Mouse (Mus musculus) intestine, embryonic 14.5 days (tissue): ENCODE measurements around the gene 2300003K06Rik. TPM values are rescaled to one million over a fixed set of nuclear protein-coding genes. Genes with fewer than 3 reads are reported as not detected.
"Not testable (repeated sequence)": the region's sequence is repeated elsewhere in the genome, so short reads cannot be mapped to it uniquely, and the experiment has no call there.

Experiments used
- ATAC-seq: fragments of 200-750 bp; cut with Nextera tagmentation; replicated peaks from 2 replicates; pipeline ENCODE4 v1.8.0; 2017; ENCODE audit warnings: low read depth, moderate number of reproducible peaks, moderate TSS enrichment, moderate library complexity; ENCODE audit not compliant: low FRiP score, low TSS enrichment
- DNase-seq: peaks from one replicate; pipeline ENCODE4 v3.0.0-alpha.2; 2018; ENCODE audit warnings: low spot score
- H3K27ac ChIP-seq: fragments of 300-500 bp; sonication (generic); 2 replicates; pipeline ENCODE4 v1.5.1; 2014; ENCODE audit warnings: low read depth, mild to moderate bottlenecking, control low read depth
- H3K27me3 ChIP-seq: fragments of 300-500 bp; sonication (generic); replicated peaks from 2 replicates; pipeline ENCODE4 v1.6.1; 2014; ENCODE audit warnings: low read length, control low read depth; ENCODE audit not compliant: control insufficient read depth, insufficient read depth
- H3K36me3 ChIP-seq: fragments of 300-500 bp; sonication (generic); 2 replicates; pipeline ENCODE4 v1.6.1; 2014; ENCODE audit warnings: low read length, control low read depth; ENCODE audit not compliant: control insufficient read depth, insufficient read depth
- H3K4me1 ChIP-seq: fragments of 300-500 bp; sonication (generic); replicated peaks from 2 replicates; pipeline ENCODE4 v1.6.1; 2014; ENCODE audit warnings: low read length, control low read depth, mixed read lengths; ENCODE audit not compliant: control insufficient read depth, insufficient read depth
- H3K4me2 ChIP-seq: fragments of 300-500 bp; sonication (generic); 2 replicates; pipeline ENCODE4 v1.6.1; 2014; ENCODE audit warnings: low read length
- H3K4me3 ChIP-seq: fragments of 300-500 bp; sonication (generic); 2 replicates; pipeline ENCODE4 v1.5.1; 2014; ENCODE audit warnings: low read depth, low read length, control low read depth, mixed read lengths
- H3K9ac ChIP-seq: fragments of 300-500 bp; sonication (generic); 2 replicates; pipeline ENCODE4 v1.6.1; 2014; ENCODE audit warnings: mild to moderate bottlenecking, low read length
- H3K9me3 ChIP-seq: fragments of 300-500 bp; sonication (generic); 2 replicates; pipeline ENCODE4 v1.6.1; 2016; ENCODE audit warnings: low read length, control low read depth; ENCODE audit not compliant: control insufficient read depth
- WGBS: fragments of 180-500 bp; shearing (Covaris S2); extraction: QIAGEN DNeasy Blood & Tissue Kit; methylation state at CpG from one replicate; pipeline ENCODE4 v1.1.7; 2014; 5-methylcytosine and 5-hydroxymethylcytosine counted together
- polyA plus RNA-seq: library from polyadenylated mRNA; unstranded; fragments of >200 nt; fragmentation: Nextera tagmentation; extraction: Ambion mirVana; gene quantifications from 2 replicates; pipeline ENCODE4 v1.2.1, GENCODE M21; 2014

2300003K06Rik gene
- polyA plus RNA-seq: not detected in 2 replicates

DNA sequence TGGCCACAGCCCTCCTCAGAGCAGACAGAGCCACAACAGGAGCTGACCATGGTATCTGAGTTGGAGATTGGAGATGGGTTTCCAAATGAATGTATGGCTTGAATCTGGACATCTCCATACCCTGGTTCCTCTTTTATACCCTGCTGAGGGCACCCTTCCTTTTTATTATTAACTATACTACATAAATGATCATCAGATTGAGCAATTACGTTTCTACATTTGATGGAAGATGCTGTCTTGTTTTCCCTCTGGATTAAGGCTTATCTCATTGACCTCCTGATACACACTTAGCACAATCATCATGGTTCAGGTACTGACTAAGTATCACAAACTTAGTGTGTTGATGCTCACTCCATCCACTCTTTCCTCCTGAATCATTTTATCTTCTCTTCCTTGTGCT, at the start of gene 2300003K06Rik:
Gene 2300003K06Rik (minus strand): TSS at position 101 of the 400 bp plus-strand sequence.
- Histone ChIP-seq H3K4me2 (no peak within 1 kb of the TSS), H3K36me3 (no peaks in the 10 kb centered on the region), H3K4me3 (no peak within 1 kb of the TSS), H3K9ac (no peak within 1 kb of the TSS), H3K27ac (no peak within 1 kb of the TSS), H3K27me3 (no peaks in the 10 kb centered on the region), H3K4me1 (no peaks in the 10 kb centered on the region), H3K9me3 (no peaks in the 10 kb centered on the region)
- 68% methylated on average over 1 of the region's 1 CpGs for WGBS
- ATAC-seq (no peak), DNase-seq (no peak)

- H3K9ac ChIP-seq, H3K27ac ChIP-seq, H3K4me2 ChIP-seq, H3K9me3 ChIP-seq, H3K27me3 ChIP-seq, H3K4me3 ChIP-seq, H3K36me3 ChIP-seq, H3K4me1 ChIP-seq, ATAC-seq, DNase-seq: not testable (repeated sequence)
- 55% methylated on average over 1 of the region's 1 CpGs for WGBS
Observed at GRCm38 (mm10) chr11:99878887-99879286, 41.0 kb upstream of the 2300003K06Rik start, which contains the start of gene Gm11567. Gm11567 (plus strand) TSS chr11:99879187.

DNA sequence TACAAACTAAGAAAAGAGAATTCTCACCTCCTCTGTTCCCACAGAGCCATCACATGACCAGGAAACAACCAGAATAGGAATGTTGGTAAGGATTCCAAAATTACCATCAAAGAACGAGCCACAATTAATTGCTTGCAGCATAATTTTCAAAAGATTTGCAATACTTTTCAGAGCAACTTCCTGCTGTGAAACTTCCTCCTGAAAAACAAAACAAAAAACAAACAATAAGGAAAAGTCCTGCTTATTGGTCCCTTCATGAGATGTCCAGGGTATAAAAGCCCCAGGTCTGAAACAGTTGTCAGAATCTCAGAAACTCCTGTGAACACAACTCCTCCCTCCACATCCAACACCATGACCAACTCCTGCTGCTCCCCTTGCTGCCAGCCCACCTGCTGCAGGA, 35.2 kb upstream of the 2300003K06Rik start, which contains the start of gene Krtap9-1:
Gene Krtap9-1 (plus strand): TSS at position 301 of the 400 bp plus-strand sequence.
- not testable (repeated sequence) for H3K9me3 ChIP-seq, H3K27ac ChIP-seq, H3K27me3 ChIP-seq, H3K4me2 ChIP-seq, DNase-seq, ATAC-seq, H3K9ac ChIP-seq, H3K4me3 ChIP-seq, H3K36me3 ChIP-seq, H3K4me1 ChIP-seq
- WGBS: 86% methylated on average over 1 of the region's 1 CpGs

DNA sequence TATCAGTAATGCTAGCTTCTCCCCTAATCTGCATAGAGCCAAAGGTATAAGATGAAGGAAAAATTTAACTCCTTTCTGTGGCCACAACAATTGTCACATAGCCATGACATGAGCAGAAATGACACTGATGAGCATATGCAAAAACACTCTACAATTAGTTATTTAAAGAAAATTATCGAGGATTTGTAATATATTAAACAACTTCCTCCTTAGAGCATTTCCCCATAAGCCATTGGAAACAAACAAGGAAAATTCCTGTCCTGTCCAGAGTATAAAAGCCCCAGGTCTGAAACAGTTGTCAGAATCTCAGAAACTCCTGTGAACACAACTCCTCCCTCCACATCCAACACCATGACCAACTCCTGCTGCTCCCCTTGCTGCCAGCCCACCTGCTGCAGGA, 26.3 kb upstream of the 2300003K06Rik start, which contains the start of gene Gm11559:
Gene Gm11559 (plus strand): TSS at position 301 of the 400 bp plus-strand sequence.
- H3K36me3 ChIP-seq, H3K27ac ChIP-seq, H3K9me3 ChIP-seq, H3K4me3 ChIP-seq, DNase-seq, H3K4me2 ChIP-seq, H3K4me1 ChIP-seq, H3K27me3 ChIP-seq, ATAC-seq, H3K9ac ChIP-seq: not testable (repeated sequence)
- WGBS: 63% methylated on average over 1 of the region's 1 CpGs

GRCm38 (mm10) chr11:99858761-99859160, 20.9 kb upstream of the 2300003K06Rik start:
- Histone ChIP-seq H3K27ac (no peak overlapping the region), H3K36me3 (no peaks in the 10 kb centered on the region), H3K27me3 (no peaks in the 10 kb centered on the region), H3K4me3 (no peak overlapping the region), H3K4me1 (no peaks in the 10 kb centered on the region), H3K9me3 (no peaks in the 10 kb centered on the region), H3K9ac (no peak overlapping the region), H3K4me2 (no peak overlapping the region)
- DNase-seq: no peak
- 76% methylated on average over 2 of the region's 2 CpGs for WGBS
- no peak for ATAC-seq

- DNase-seq: no peak
- H3K4me1 ChIP-seq: no peaks in the 10 kb centered on the region
- H3K9ac ChIP-seq: no peak within 1 kb of the TSS
- WGBS: 81% methylated on average over 2 of the region's 2 CpGs
- no peak for ATAC-seq
- H3K27me3 ChIP-seq: no peaks in the 10 kb centered on the region
- H3K4me3 ChIP-seq: no peak within 1 kb of the TSS
- no peak within 1 kb of the TSS for H3K4me2 ChIP-seq
- H3K9me3 ChIP-seq: no peaks in the 10 kb centered on the region
- H3K27ac ChIP-seq: no peak within 1 kb of the TSS
- H3K36me3 ChIP-seq: no peaks in the 10 kb centered on the region
Observed at GRCm38 (mm10) chr11:99857617-99858016, 19.8 kb upstream of the 2300003K06Rik start, which contains the start of gene Gm11568. Gm11568 (plus strand) TSS chr11:99857917.

GRCm38 (mm10) chr11:99854121-99854520, 16.3 kb upstream of the 2300003K06Rik start:
- no peak for ATAC-seq
- Histone ChIP-seq H3K4me1 (no peaks in the 10 kb centered on the region), H3K36me3 (no peaks in the 10 kb centered on the region), H3K4me3 (no peak overlapping the region), H3K9ac (no peak overlapping the region), H3K4me2 (no peak overlapping the region), H3K27ac (no peak overlapping the region), H3K9me3 (no peaks in the 10 kb centered on the region), H3K27me3 (no peaks in the 10 kb centered on the region)
- no peak for DNase-seq
- 59% methylated on average over 3 of the region's 3 CpGs for WGBS

- H3K4me2 ChIP-seq: no peak within 1 kb of the TSS
- ATAC-seq: no peak
- no peak within 1 kb of the TSS for H3K4me3 ChIP-seq
- H3K27me3 ChIP-seq: no peaks in the 10 kb centered on the region
- DNase-seq: no peak
- no peak within 1 kb of the TSS for H3K9ac ChIP-seq
- no peaks in the 10 kb centered on the region for H3K36me3 ChIP-seq
- no peaks in the 10 kb centered on the region for H3K4me1 ChIP-seq
- H3K9me3 ChIP-seq: no peaks in the 10 kb centered on the region
- H3K27ac ChIP-seq: no peak within 1 kb of the TSS
Observed at GRCm38 (mm10) chr11:99851508-99851907, 13.6 kb upstream of the 2300003K06Rik start, which contains the start of gene Krtap4-16. Krtap4-16 (minus strand) TSS chr11:99851608.

- Histone ChIP-seq H3K9ac (no peak overlapping the region), H3K9me3 (no peaks in the 10 kb centered on the region), H3K27ac (no peak overlapping the region), H3K36me3 (no peaks in the 10 kb centered on the region), H3K27me3 (no peaks in the 10 kb centered on the region), H3K4me1 (no peaks in the 10 kb centered on the region), H3K4me2 (no peak overlapping the region), H3K4me3 (no peak overlapping the region)
- no peak for DNase-seq
- no peak for ATAC-seq
- WGBS: 81% methylated on average over 2 of the region's 2 CpGs
Observed at GRCm38 (mm10) chr11:99846746-99847145, 8.9 kb upstream of the 2300003K06Rik start.
